Comparison of ENCODE assay signal across 9 mouse cellular contexts in the genomic region with DNA sequence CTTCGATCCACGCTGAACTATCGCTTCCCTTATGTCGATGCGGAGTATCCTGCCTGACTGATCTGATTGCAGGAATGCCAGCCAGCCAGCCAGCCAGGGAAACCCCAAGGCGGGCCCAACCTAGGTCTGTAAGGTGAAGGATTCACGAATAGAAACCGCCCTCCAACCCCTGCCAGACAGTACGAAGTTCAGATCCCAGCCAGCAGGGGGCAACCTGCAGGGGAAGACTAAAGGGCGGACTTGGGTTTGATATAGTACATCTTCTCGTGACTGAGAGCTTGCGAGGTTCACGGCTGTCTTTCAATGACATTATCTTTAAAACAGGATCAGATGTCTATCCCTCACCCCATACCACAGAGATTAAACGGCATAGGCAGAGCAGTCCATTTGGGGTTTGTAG. TPM values are rescaled to one million over a fixed set of nuclear protein-coding genes. Genes with fewer than 3 reads are reported as not detected.
DNase-seq lines count a peak whose midpoint lies in the region; ATAC-seq and TF ChIP-seq lines count a peak whose summit lies in the region.
"Had no signal": no experiment of that assay in that cellular context is flagged by ENCODE, and none has a peak within 500 bp of the region (broad histone marks: within the 10 kb centered on the region; RNA-seq: fewer than 3 reads in every experiment).

No protein-coding gene starts in this region.

- H3K4me2 ChIP-seq in forebrain, embryonic 13.5 days = peak overlapping the region; percentile 98
- peak overlapping the region; percentile 77 for H3K4me2 ChIP-seq in myocyte (ENCODE audit: low read depth)
- H3K4me2 ChIP-seq: liver, embryonic 13.5 days had no signal

- no peak overlapping the region for H3K9ac ChIP-seq in forebrain, embryonic 13.5 days
- H3K9ac ChIP-seq: liver, embryonic 13.5 days had no signal

- no peak for TF ChIP-seq POLR2A in testis, adult 2 months (IDR thresholded peaks at IDR 0.05; ENCODE audit: control insufficient read depth, low read depth, low read length)
- no peak for TF ChIP-seq POLR2A in myocyte (IDR thresholded peaks at IDR 0.05; ENCODE audit: insufficient read length, low read depth)

- H3K4me3 ChIP-seq in testis, adult 2 months (ENCODE audit: control insufficient read depth, low read depth, low read length) = no peak overlapping the region
- H3K4me3 ChIP-seq in forebrain, embryonic 13.5 days = no peak overlapping the region
- H3K4me3 ChIP-seq in myocyte = peak overlapping the region; percentile 39
- H3K4me3 ChIP-seq: liver, embryonic 13.5 days had no signal

- no peaks in the 10 kb centered on the region for H3K9me3 ChIP-seq in forebrain, embryonic 13.5 days (replicated peaks)
- H3K9me3 ChIP-seq: liver, embryonic 13.5 days had no signal

- no peaks in the 10 kb centered on the region for H3K79me2 ChIP-seq in myocyte (ENCODE audit: control insufficient read depth, insufficient read depth)

- no peak for DNase-seq in frontal cortex, postnatal 14 days (ENCODE audit: low spot score in 2 of 2)
- no peak for DNase-seq in testis, postnatal 14 days (ENCODE audit: low spot score)
- DNase-seq in kidney, postnatal 36 days = peak; percentile 35 to 83
- DNase-seq: liver, embryonic 13.5 days had no signal

- H3K27ac ChIP-seq in testis, adult 2 months (ENCODE audit: control insufficient read depth, insufficient read depth, low read depth, low read length) = no peak overlapping the region
- no peak overlapping the region for H3K27ac ChIP-seq in forebrain, embryonic 13.5 days
- H3K27ac ChIP-seq: liver, embryonic 13.5 days had no signal

- peaks cover 9% of the 10 kb centered on the region for H3K4me1 ChIP-seq in testis, adult 2 months (ENCODE audit: control insufficient read depth, insufficient read depth, low read length)
- H3K4me1 ChIP-seq in forebrain, embryonic 13.5 days = peaks cover 24% of the 10 kb centered on the region
- H3K4me1 ChIP-seq: liver, embryonic 13.5 days had no signal

- H3K27me3 ChIP-seq in testis, adult 2 months (ENCODE audit: control insufficient read depth, insufficient read depth, low read length) = no peaks in the 10 kb centered on the region
- H3K27me3 ChIP-seq in forebrain, embryonic 13.5 days = peaks cover 18% of the 10 kb centered on the region
- H3K27me3 ChIP-seq in myocyte (ENCODE audit: control insufficient read depth, insufficient read depth, insufficient read length) = no peaks in the 10 kb centered on the region

- peak; percentile 56; the same call in 1 of the 2 replicates for TF ChIP-seq CTCF in testis, adult 2 months (IDR thresholded peaks at IDR 0.05; ENCODE audit: control insufficient read depth, insufficient read depth, insufficient replicate concordance, low read depth, low read length)

- 27% methylated on average over 14 of the region's 14 CpGs for WGBS in forebrain, embryonic 13.5 days

- peak; percentile 54 for ATAC-seq in frontal cortex, adult (ENCODE audit: low TSS enrichment)
- ATAC-seq in forebrain, embryonic 13.5 days = no peak
- ATAC-seq in inflammation-experienced regulatory T-cells, adult 6 months = no peak

- H3ac ChIP-seq in myocyte (ENCODE audit: control insufficient read depth, insufficient read length) = no peak overlapping the region

- no peaks in the 10 kb centered on the region for H3K36me3 ChIP-seq in testis, adult 2 months (ENCODE audit: control insufficient read depth, insufficient read depth, low read length)
- no peaks in the 10 kb centered on the region for H3K36me3 ChIP-seq in forebrain, embryonic 13.5 days (ENCODE audit: poor library complexity, severe bottlenecking)
- no peaks in the 10 kb centered on the region for H3K36me3 ChIP-seq in myocyte (ENCODE audit: control insufficient read depth, insufficient read depth)
- H3K36me3 ChIP-seq: liver, embryonic 13.5 days had no signal

TF ChIP-seq in myocyte, 11 proteins besides CTCF, POLR2A, EP300 and RAD21:
- TF ChIP-seq CEBPB (IDR thresholded peaks at IDR 0.05; ENCODE audit: insufficient read depth, poor library complexity, severe bottlenecking) (no peak), SRF (IDR thresholded peaks at IDR 0.05; ENCODE audit: control insufficient read depth, insufficient read length, low read depth) (no peak), POLR2AphosphoS2 (IDR thresholded peaks at IDR 0.05; ENCODE audit: insufficient read length, low read depth) (no peak), USF1 (IDR thresholded peaks at IDR 0.05; ENCODE audit: low read depth) (no peak), TCF3 (IDR thresholded peaks at IDR 0.05; ENCODE audit: insufficient read length, low read depth) (no peak), MYOG (IDR thresholded peaks at IDR 0.05; ENCODE audit: control insufficient read depth in 1 of 3, insufficient read depth in 1 of 3, insufficient read length in 2 of 3, low read depth in 2 of 3) (no peak), MAX (IDR thresholded peaks at IDR 0.05; ENCODE audit: low read depth) (no peak), TCF12 (IDR thresholded peaks at IDR 0.05; ENCODE audit: insufficient read depth, poor library complexity, severe bottlenecking) (no peak), MYOD1 (IDR thresholded peaks at IDR 0.05; ENCODE audit: control insufficient read depth in 1 of 3, insufficient read length in 2 of 3, low read depth in 2 of 3) (no peak), REST (IDR thresholded peaks at IDR 0.05; ENCODE audit: insufficient read depth, insufficient read length) (no peak)

RNA-seq across cellular contexts. Expression of a gene that starts 1.5 kb away (rescaled TPM):
- polyA plus RNA-seq in testis, adult 2 months (2012; rRNA removed) = 0.82 and 1.0 TPM in 2 replicates
- polyA plus RNA-seq in forebrain, embryonic 13.5 days (2015; fragmentation: Nextera tagmentation; extraction: Ambion mirVana) = 2.5 and 2.7 TPM in 2 replicates
- 13.5 TPM for polyA plus RNA-seq in myocyte (2012; fragmentation: generic; extraction: Trizol)
- not detected for polyA plus RNA-seq in inflammation-experienced regulatory T-cells, adult 6 months (2017; shearing (Covaris generic))
- polyA plus RNA-seq: liver, embryonic 13.5 days had no signal

RNA-seq across cellular contexts. Expression of a gene that starts 26.6 kb away (rescaled TPM):
- polyA plus RNA-seq in testis, adult 2 months (2012; rRNA removed) = 17.9 and 19.7 TPM in 2 replicates
- 23.1 and 26.3 TPM in 2 replicates for polyA plus RNA-seq in forebrain, embryonic 13.5 days (2015; fragmentation: Nextera tagmentation; extraction: Ambion mirVana)
- 1.6 TPM for polyA plus RNA-seq in myocyte (2012; fragmentation: generic; extraction: Trizol)
- polyA plus RNA-seq in inflammation-experienced regulatory T-cells, adult 6 months (2017; shearing (Covaris generic)) = not detected

RNA-seq across cellular contexts. Expression of a gene that starts 32.3 kb away (rescaled TPM):
- 22.6 and 27.9 TPM in 2 replicates for polyA plus RNA-seq in testis, adult 2 months (2012; rRNA removed)
- polyA plus RNA-seq in forebrain, embryonic 13.5 days (2015; fragmentation: Nextera tagmentation; extraction: Ambion mirVana) = 16.2 and 17.4 TPM in 2 replicates
- polyA plus RNA-seq in myocyte (2012; fragmentation: generic; extraction: Trizol) = 6.6 TPM
- polyA plus RNA-seq in inflammation-experienced regulatory T-cells, adult 6 months (2017; shearing (Covaris generic)) = under 1 TPM; 0.21 to 0.33 (median 0.28) TPM

Comparison
In these comparisons a context has a peak if more than half of its experiments do, and no peak if none do; other contexts are left out.
1. DNase-seq: peak in kidney, postnatal 36 days (2 of 2); none in frontal cortex, postnatal 14 days (0 of 2) and testis, postnatal 14 days (single experiment).